Mouse (Mus musculus): Measurements from ENCODE around the gene Carmil2.

The Carmil2 gene

DNA sequence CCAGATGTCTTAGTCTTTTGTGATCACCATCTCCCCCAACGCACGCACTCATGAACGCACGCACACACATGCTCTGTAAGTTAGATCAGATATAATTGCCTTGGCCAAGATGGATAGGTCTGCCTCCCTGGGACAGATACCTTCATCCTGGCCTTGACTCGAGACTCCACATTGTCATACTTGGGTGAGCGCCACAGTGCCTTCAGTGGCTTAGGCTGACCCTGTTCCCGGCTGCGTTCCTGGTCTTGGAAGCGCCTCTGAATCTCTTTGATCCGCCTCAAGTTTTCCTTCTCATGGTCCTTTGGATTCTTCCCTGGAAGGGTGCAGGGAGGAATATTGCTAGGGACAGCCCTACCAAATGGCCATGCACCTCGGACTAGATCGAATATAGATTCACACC, 20.4 kb downstream of the Carmil2 start:
- Histone ChIP-seq H3K9me3 (ENCODE audit: low read length) (no peaks in the 10 kb centered on the region), H3K4me1 (replicated peaks; ENCODE audit: low read depth, low read length) (peaks cover 83% of the 10 kb centered on the region), H3K4me3 (replicated peaks; ENCODE audit: low read length) (no peak overlapping the region), H3K36me3 (ENCODE audit: insufficient read depth, low read length) (peaks cover 37% of the 10 kb centered on the region), H3K27me3 (ENCODE audit: insufficient read depth, low read length) (no peaks in the 10 kb centered on the region)
- TF ChIP-seq NANOG (IDR thresholded peaks at IDR 0.05; ENCODE audit: borderline replicate concordance, low read length) (no peak), CTCF (conservative IDR thresholded peaks at IDR 0.05; ENCODE audit: low read length) (no peak), POU5F1 (IDR thresholded peaks at IDR 0.05; ENCODE audit: borderline replicate concordance, low read length) (no peak)

GRCm38 (mm10) chr8:105707498-105708403, 21.7 kb downstream of the Carmil2 start, which contains the start of the genes 4933405L10Rik and Enkd1:
Gene 4933405L10Rik, plus strand, starts transcription at chr8:105707655.
Gene Enkd1, minus strand, starts transcription at chr8:105708210.
- H3K36me3 ChIP-seq (ENCODE audit: insufficient read depth, low read length) = peaks cover 30% of the 10 kb centered on the region

GRCm38 (mm10) chr8:105708675-105709074, 22.6 kb downstream of the Carmil2 start:
- no peak for TF ChIP-seq POU5F1 (IDR thresholded peaks at IDR 0.05; ENCODE audit: borderline replicate concordance, low read length)
- TF ChIP-seq CTCF (conservative IDR thresholded peaks at IDR 0.05; ENCODE audit: low read length) = no peak
- no peak for TF ChIP-seq NANOG (IDR thresholded peaks at IDR 0.05; ENCODE audit: borderline replicate concordance, low read length)
- Histone ChIP-seq H3K36me3 (ENCODE audit: insufficient read depth, low read length) (peaks cover 21% of the 10 kb centered on the region), H3K27me3 (ENCODE audit: insufficient read depth, low read length) (no peaks in the 10 kb centered on the region), H3K4me3 (replicated peaks; ENCODE audit: low read length) (peak overlapping the region; percentile 89; the same call in 1 of the 2 replicates), H3K4me1 (replicated peaks; ENCODE audit: low read depth, low read length) (peaks cover 68% of the 10 kb centered on the region), H3K9me3 (ENCODE audit: low read length) (no peaks in the 10 kb centered on the region)

More at GRCm38 (mm10) chr8:105707498-105708403, 21.7 kb downstream of the Carmil2 start, which contains the start of the genes 4933405L10Rik and Enkd1:
- TF ChIP-seq CTCF (conservative IDR thresholded peaks at IDR 0.05; ENCODE audit: low read length) = no peak
- TF ChIP-seq POU5F1 (IDR thresholded peaks at IDR 0.05; ENCODE audit: borderline replicate concordance, low read length) = no peak
- TF ChIP-seq NANOG (IDR thresholded peaks at IDR 0.05; ENCODE audit: borderline replicate concordance, low read length) = no peak
- peaks cover 76% of the 10 kb centered on the region for H3K4me1 ChIP-seq (replicated peaks; ENCODE audit: low read depth, low read length)
- H3K4me3 ChIP-seq (replicated peaks; ENCODE audit: low read length) = peak within 1 kb of the TSS; percentile 89
- H3K9me3 ChIP-seq (ENCODE audit: low read length) = no peaks in the 10 kb centered on the region
- no peaks in the 10 kb centered on the region for H3K27me3 ChIP-seq (ENCODE audit: insufficient read depth, low read length)

GRCm38 (mm10) chr8:105709317-105709716, 23.2 kb downstream of the Carmil2 start:
- TF ChIP-seq NANOG (IDR thresholded peaks at IDR 0.05; ENCODE audit: borderline replicate concordance, low read length) (no peak), POU5F1 (IDR thresholded peaks at IDR 0.05; ENCODE audit: borderline replicate concordance, low read length) (no peak)

DNA sequence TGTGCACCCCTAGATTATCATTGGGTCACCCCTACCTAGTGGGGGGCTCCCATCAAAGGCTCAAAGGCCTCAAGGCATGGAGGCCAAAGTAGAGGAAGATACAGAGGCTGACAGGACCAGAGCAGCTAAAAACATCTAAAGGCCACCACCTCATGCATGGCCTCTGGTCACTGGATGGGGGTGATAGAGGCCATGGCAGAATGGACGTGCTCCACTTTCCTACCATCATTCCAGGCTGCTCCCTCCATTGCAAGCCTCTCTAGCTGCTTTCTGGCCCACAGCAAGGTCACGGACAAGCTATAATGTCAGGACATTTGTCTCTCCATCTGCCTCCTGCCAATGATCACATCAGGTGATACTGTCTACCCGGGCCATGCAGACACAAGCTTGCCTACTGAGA, 26.2 kb downstream of the Carmil2 start:
- H3K36me3 ChIP-seq (ENCODE audit: insufficient read depth, low read length) = no peaks in the 10 kb centered on the region
- no peak for TF ChIP-seq CTCF (conservative IDR thresholded peaks at IDR 0.05; ENCODE audit: low read length)

More at GRCm38 (mm10) chr8:105709317-105709716, 23.2 kb downstream of the Carmil2 start:
- Histone ChIP-seq H3K4me3 (replicated peaks; ENCODE audit: low read length) (peak overlapping the region; percentile 89), H3K27me3 (ENCODE audit: insufficient read depth, low read length) (no peaks in the 10 kb centered on the region), H3K4me1 (replicated peaks; ENCODE audit: low read depth, low read length) (peaks cover 62% of the 10 kb centered on the region), H3K36me3 (ENCODE audit: insufficient read depth, low read length) (peaks cover 15% of the 10 kb centered on the region), H3K9me3 (ENCODE audit: low read length) (no peaks in the 10 kb centered on the region)

GRCm38 (mm10) chr8:105714139-105714538, 28.1 kb downstream of the Carmil2 start:
- no peaks in the 10 kb centered on the region for H3K9me3 ChIP-seq (ENCODE audit: low read length)
- no peaks in the 10 kb centered on the region for H3K36me3 ChIP-seq (ENCODE audit: insufficient read depth, low read length)
- H3K27me3 ChIP-seq (ENCODE audit: insufficient read depth, low read length) = no peaks in the 10 kb centered on the region
- H3K4me1 ChIP-seq (replicated peaks; ENCODE audit: low read depth, low read length) = peaks cover 48% of the 10 kb centered on the region
- H3K4me3 ChIP-seq (replicated peaks; ENCODE audit: low read length) = no peak overlapping the region
- TF ChIP-seq CTCF (conservative IDR thresholded peaks at IDR 0.05; ENCODE audit: low read length) (peak; percentile 77), NANOG (IDR thresholded peaks at IDR 0.05; ENCODE audit: borderline replicate concordance, low read length) (no peak), POU5F1 (IDR thresholded peaks at IDR 0.05; ENCODE audit: borderline replicate concordance, low read length) (no peak)

More for the DNA sequence above, 26.2 kb downstream of the Carmil2 start:
- Histone ChIP-seq H3K4me1 (replicated peaks; ENCODE audit: low read depth, low read length) (peaks cover 51% of the 10 kb centered on the region), H3K4me3 (replicated peaks; ENCODE audit: low read length) (no peak overlapping the region), H3K27me3 (ENCODE audit: insufficient read depth, low read length) (no peaks in the 10 kb centered on the region), H3K9me3 (ENCODE audit: low read length) (no peaks in the 10 kb centered on the region)

GRCm38 (mm10) chr8:105715042-105715441, 29.0 kb downstream of the Carmil2 start:
- Histone ChIP-seq H3K9me3 (ENCODE audit: low read length) (no peaks in the 10 kb centered on the region), H3K36me3 (ENCODE audit: insufficient read depth, low read length) (no peaks in the 10 kb centered on the region), H3K27me3 (ENCODE audit: insufficient read depth, low read length) (no peaks in the 10 kb centered on the region), H3K4me1 (replicated peaks; ENCODE audit: low read depth, low read length) (peaks cover 39% of the 10 kb centered on the region), H3K4me3 (replicated peaks; ENCODE audit: low read length) (no peak overlapping the region)
- no peak for TF ChIP-seq NANOG (IDR thresholded peaks at IDR 0.05; ENCODE audit: borderline replicate concordance, low read length)
- no peak for TF ChIP-seq POU5F1 (IDR thresholded peaks at IDR 0.05; ENCODE audit: borderline replicate concordance, low read length)
- TF ChIP-seq CTCF (conservative IDR thresholded peaks at IDR 0.05; ENCODE audit: low read length) = no peak

- TF ChIP-seq POU5F1 (IDR thresholded peaks at IDR 0.05; ENCODE audit: borderline replicate concordance, low read length) = no peak
- TF ChIP-seq CTCF (conservative IDR thresholded peaks at IDR 0.05; ENCODE audit: low read length) = peak; percentile 32; the same call in 1 of the 2 replicates
- no peak for TF ChIP-seq NANOG (IDR thresholded peaks at IDR 0.05; ENCODE audit: borderline replicate concordance, low read length)
These were observed 30.4 kb downstream of the Carmil2 start for GRCm38 (mm10) chr8:105716302-105716945.

More at GRCm38 (mm10) chr8:105716302-105716945, 30.4 kb downstream of the Carmil2 start:
- peak overlapping the region; percentile 73 for H3K4me3 ChIP-seq (replicated peaks; ENCODE audit: low read length)
- H3K9me3 ChIP-seq (ENCODE audit: low read length) = no peaks in the 10 kb centered on the region
- H3K27me3 ChIP-seq (ENCODE audit: insufficient read depth, low read length) = no peaks in the 10 kb centered on the region
- H3K36me3 ChIP-seq (ENCODE audit: insufficient read depth, low read length) = no peaks in the 10 kb centered on the region
- peaks cover 27% of the 10 kb centered on the region for H3K4me1 ChIP-seq (replicated peaks; ENCODE audit: low read depth, low read length)
